Mouse (Mus musculus) regulatory T cell (primary cell): ENCODE data around the gene Dpysl4.

ENCODE experiments used
- in situ Hi-C: fragments of 300-600 bp; cut with MboI, MseI; formaldehyde crosslinking; loops from one replicate; pipeline ENCODE4 v1.15.1; 2025; ENCODE audit warnings: high pct_unique_total_duplicates

Dpysl4 gene

DNA sequence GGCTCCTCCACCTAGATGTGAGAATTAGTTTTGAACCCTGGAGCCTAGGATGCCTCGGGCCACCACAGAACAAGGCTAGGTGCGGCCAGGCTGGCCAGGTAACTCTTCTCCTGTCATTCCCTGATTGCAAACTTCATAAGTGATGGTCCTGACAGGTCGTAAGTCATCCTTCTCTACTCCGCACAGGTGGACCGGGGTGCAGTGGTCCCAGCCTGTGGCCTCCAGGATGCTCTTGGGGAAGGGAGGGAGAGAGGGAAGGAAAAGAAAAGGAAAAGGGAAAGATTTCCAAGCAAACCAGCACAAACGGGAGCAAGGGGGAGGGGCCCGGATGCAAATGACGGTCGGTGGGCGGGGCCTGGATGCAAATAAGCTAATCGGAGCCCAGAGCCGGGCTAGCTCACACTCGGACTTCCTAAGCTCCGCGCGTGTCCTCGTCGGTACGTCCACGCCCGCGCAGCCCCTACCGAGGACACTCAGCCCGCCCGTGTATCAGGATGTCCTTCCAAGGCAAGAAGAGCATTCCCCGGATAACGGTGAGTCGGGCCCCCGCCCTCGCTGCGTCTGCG, at the start of gene Dpysl4:
Gene Dpysl4 (plus strand): TSS at position 373 of the 566 bp plus-strand sequence.
- in situ Hi-C loops, result no loop called here

GRCm38 (mm10) chr7:139063406-139063805, 22.4 kb upstream of the Dpysl4 start:
- in situ Hi-C loops, result no loop called here

DNA sequence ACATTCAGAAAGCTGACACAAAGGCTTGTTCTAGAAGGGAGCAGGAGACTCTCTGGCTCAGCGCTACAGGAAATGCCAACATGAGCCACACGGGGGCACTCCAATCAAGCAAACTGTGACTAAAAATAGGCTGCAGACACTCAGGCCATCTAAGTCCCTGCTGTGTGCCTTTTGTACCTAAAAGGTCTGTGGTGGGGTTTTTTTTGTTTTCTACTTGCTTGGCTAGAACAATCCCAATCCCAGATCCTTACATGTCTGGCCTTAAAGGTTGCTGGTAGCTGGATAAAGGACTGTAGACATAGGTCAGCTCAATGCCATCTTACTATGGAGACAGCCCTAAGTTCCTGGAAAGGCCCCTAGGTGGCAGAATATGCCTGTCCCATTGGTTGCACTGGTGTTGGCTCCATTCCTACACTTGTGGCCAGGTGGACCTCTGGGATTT, 17.6 kb upstream of the Dpysl4 start:
- in situ Hi-C loops, result loop anchor here (5.0 kb wide), 1 partner anchor 41 kb away; no protein-coding TSS in a partner anchor

DNA sequence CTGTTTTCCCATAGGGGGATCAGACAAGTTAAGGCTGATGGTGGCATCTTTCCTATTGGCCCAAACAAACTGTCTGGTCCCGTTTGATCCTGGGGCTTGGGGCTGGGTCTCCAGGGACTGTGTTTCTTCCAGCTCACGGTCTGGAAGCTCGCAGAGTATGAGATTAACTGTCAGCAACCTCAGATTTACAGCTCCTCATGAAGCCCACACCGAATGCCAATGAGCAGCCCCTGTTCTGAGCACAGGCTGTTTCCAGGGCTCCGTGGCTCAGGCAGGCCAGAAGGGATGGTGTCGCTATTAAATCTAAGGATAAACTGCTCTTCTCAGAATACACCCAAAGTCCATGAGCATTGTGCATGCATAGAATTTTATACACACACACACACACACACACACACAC, 11.6 kb upstream of the Dpysl4 start:
- in situ Hi-C loops, result no loop called here

- in situ Hi-C loops, result no loop called here
Observed at GRCm38 (mm10) chr7:139075054-139075794, 10.6 kb upstream of the Dpysl4 start.

- in situ Hi-C loops, result no loop called here
Observed at GRCm38 (mm10) chr7:139077283-139077682, 8.5 kb upstream of the Dpysl4 start.

GRCm38 (mm10) chr7:139078181-139078580, 7.6 kb upstream of the Dpysl4 start:
- in situ Hi-C loops, result no loop called here

DNA sequence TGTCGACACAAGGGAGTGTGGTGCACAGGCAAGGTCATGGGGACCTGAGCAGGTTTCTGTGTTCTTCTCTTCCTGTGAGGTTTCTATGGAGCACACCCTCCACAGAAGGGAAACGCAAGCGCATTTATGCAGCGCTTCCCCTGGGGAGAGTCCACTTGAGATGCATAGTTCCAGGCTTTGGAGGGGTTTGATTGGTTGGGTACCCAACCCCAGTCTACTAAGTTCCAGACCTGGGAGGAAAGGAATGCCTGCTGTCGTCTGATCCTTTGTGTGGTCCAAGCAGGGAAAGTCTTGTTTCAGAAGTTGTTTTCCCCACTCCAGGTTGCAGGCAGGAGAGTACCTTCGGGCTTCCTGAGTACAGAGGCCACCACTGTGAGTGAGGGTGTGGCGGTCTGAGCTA, 6.7 kb upstream of the Dpysl4 start:
- in situ Hi-C loops, result no loop called here

DNA sequence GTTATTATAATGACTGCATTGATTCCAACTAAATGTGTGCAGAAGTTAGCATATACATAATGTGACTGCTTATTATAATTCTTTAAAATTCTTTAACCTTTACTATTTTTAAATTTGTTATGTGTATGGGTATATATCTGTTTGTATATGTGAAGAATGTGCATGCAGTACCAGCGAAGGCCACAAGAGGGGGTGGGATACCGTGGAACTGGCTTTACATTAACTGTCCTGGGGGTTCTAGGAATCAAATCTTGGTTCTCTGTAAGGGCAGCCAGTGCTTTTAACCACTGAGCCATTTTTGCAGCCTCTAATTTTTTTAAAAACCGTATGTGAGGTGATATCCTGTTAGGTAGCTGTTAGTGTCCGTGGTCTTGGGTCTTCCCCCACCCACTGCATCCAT, 5.1 kb upstream of the Dpysl4 start:
- in situ Hi-C loops, result no loop called here

DNA sequence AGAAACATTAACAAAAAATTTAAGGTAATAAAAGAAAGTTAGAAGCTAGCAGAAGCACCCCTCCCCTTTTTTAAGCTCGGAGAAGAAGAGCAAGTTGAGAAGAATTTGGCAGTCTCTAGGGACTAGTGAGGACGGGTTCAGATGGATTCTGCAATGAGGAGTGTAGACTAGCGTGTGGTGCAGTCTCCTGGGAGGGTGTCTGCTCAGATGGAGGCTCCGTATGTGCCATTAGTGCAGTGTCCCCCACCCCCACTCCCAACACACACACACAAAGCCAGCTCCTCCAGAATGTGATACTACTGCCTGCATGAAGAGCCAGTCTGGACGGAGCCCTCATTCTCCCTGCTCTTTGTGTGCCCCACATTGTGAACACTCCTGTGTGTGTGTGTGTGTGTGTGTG, 4.6 kb upstream of the Dpysl4 start:
- in situ Hi-C loops, result no loop called here

GRCm38 (mm10) chr7:139082281-139082680, 3.5 kb upstream of the Dpysl4 start:
- in situ Hi-C loops, result no loop called here

DNA sequence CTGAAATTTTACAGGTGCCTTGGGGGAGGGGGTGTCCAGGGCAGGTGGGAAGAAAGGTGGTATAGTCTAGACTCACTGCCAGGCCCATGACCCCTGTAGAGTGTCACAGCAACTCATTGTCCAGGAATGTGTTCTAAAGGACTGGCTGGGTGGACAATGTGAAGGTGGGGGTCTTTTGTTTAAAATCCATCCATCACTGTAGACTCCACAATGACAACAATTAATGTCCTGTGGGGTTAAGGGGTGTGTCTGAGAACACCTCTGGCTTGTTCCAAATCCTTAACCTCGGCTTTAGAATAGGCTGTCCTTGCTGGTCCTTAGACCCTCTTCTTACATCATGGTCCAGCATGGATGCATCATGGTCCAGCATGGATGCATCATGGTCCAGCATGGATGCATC, 1.5 kb upstream of the Dpysl4 start:
- in situ Hi-C loops, result no loop called here

- in situ Hi-C loops, result no loop called here
Observed at GRCm38 (mm10) chr7:139086195-139087158, 676 bp downstream of the Dpysl4 start.

DNA sequence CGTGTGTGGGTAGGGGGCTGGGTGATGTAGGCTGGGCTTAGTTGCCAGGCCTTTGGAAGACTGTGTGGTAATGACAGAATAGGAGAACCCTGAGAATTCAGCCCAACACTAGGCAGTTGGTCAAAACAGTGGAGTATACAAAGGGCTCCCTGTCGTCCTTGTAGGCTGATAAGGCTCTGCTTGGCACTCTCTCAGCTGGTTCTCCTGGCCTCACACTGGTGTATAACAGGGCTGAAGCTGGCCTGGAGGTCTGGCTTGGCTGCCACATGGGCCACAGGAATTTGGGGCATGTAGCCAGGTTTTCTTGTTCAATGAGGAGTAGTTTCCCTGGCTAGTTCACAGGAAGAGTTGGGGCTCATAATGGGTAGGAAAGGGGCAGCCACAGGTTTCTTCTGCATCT, 2.0 kb downstream of the Dpysl4 start:
- in situ Hi-C loops, result no loop called here

DNA sequence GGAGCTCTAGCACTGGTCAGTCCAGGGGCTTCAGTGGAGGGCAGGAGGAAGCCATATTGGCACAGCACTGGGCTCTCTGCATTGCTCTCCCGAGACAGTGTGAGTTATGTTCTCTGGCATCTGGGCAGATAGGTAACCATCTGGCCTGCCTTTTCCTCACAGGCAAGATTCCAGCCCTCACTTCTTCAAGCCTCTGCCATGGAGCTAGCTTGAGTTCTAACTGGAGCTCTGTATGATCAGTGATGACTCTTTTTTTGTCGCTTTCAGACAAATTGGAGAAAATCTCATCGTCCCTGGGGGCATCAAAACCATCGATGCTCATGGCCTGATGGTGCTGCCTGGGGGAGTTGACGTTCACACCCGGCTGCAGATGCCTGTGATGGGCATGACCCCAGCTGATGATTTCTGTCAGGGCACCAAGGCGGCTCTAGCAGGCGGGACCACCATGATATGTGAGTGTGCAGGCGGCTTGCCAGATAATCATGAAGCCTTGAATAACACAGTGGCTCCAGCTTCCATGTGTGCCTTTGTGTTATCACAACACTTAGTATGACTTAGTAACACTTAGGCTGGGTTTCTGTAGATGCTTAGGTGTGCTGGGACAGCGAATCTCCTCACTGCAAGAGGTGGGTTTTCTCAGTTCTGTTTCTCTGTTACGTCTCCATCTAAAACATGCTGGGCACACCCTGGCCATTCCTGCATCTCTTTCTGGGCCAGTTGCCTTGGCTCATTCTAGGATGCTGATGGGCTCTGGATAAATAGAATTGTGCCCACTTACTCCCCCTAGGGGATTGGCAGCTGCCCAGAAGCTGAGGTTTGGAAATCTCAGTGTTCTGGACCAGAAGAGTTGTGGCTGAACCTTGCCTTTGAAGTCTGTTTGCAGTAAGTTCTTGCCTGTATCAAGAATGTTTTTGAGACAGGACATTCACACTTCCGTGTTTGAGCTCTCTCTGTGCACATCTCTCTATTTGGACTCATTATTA, 4.4 kb downstream of the Dpysl4 start:
- in situ Hi-C loops, result no loop called here

DNA sequence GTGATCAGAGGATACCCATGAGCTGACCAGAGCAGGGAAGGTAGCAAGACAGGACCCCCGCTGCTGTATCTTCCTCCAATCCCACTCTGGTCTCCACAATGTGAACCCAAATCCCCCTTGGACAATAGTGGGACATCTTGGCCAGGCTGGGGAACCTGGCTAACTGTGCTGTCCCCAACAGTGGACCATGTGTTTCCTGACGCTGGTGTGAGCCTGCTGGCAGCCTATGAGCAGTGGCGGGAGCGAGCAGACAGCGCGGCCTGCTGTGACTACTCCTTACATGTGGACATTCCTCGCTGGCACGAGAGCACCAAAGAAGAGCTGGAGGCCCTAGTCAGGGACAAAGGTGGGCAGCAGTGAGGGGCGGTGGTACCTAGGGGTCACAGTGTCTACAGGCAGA, 5.9 kb downstream of the Dpysl4 start:
- in situ Hi-C loops, result no loop called here

DNA sequence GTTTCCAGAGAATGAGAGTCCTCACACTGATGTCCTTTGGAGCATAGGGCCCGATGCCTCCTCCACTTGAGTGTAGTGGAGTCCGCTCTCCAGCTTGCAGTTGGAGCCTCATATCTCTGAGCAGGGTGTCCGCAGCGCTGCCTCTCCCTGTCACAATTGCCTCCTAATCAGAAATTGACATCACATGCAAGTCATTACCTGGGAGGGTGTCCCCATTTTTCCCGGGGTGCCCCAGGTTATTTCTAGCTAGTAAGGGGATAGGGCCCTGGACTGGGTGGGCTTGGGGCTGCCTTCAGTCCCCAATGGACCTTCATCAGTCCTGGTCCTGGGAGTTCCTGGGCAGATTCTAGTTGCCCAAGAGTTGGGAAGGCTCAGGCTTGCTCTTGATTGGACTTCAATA, 6.9 kb downstream of the Dpysl4 start:
- in situ Hi-C loops, result no loop called here

DNA sequence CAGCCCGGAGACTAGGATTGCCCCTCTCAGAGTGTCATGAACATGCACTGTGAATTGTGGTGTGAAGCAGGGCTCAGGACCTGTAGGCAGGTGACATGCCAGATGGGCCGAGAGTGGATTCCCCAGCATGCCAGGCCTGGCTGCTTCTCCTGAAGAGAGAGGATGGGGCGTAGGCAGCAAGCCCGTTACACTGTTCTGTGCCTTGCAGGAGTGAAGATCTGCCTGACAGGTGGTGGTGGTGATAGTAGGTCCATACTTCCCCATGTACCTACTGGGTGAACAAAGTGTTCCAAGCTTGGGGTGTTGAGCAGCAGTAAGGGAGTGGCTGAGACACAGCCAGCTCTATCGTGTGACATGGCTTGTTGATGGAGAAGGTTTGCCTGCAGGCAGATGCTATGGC, 7.3 kb downstream of the Dpysl4 start:
- in situ Hi-C loops, result no loop called here

DNA sequence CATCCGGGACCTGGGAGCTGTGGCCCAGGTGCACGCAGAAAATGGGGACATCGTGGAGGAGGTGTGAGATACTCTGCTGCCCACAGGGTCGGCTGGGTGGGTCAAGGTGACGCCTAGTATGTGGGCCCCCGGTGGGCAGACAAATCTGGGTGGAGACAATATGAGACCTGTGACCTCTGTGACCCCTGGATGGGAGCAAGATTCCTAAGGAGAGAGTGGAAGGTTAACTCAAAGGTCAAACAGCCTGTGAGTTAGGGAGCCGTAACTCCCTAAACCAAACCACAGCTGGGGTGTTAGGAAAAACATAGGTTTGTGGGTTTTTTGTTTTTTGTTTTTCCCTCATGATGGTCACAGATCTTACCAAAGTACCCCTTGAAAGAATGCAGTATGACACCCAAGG, 8.0 kb downstream of the Dpysl4 start:
- in situ Hi-C loops, result no loop called here

GRCm38 (mm10) chr7:139094761-139095160, 9.0 kb downstream of the Dpysl4 start:
- in situ Hi-C loops, result no loop called here

DNA sequence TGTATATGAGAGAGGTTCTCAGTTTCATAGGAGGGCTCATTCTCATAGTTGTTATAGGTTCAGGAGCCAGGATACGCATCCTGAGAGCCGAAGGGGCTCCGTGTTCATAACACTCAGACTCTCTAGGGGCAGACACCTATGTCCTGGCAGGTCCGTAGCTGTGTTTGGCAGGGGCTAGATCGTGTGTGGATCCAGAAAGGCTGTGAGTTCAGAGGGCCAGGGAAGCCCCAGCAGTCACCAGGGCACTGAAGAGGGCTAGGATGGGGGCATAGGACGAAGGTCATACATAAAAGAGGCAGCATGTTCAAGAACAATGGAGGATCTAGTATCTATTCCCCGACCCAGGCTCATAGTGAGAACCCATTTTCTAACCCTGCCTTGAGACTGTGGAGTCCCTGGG, 9.5 kb downstream of the Dpysl4 start:
- in situ Hi-C loops, result no loop called here
